Comparison of ENCODE assay signal across 21 mouse cellular contexts in the genomic region with DNA sequence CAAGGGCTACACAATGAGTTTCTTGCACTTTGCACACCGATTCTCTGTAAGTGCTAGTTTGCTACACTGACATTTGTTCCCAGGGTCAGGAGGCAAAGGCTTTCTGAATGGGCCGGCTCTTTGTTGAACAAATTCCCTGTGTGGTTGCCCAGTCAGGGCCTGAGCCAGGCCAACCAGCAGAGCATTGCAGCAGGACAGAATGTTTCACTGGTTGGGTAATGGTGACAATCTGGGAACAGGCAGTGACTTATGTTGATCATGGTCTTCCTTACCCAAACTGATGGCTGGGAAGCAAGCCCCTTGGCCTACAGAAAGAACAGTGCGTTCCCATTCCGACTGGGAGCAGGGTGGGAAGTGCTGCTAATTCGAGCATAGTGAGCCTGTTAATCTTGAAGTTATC.
DNase-seq lines count a peak whose midpoint lies in the region.
"Had no signal": no experiment of that assay in that cellular context is flagged by ENCODE, and none has a peak within 500 bp of the region (broad histone marks: within the 10 kb centered on the region; RNA-seq: fewer than 3 reads in every experiment).

No protein-coding gene starts in this region.

- H3K36me3 ChIP-seq in embryonic facial prominence, embryonic 10.5 days (replicated peaks) = no peaks in the 10 kb centered on the region
- H3K36me3 ChIP-seq: embryonic facial prominence, embryonic 15.5 days; heart, embryonic 12.5 days; hindbrain, embryonic 12.5 days; midbrain, embryonic 13.5 days had no signal

- H3K9me3 ChIP-seq in embryonic facial prominence, embryonic 10.5 days = no peaks in the 10 kb centered on the region
- H3K9me3 ChIP-seq: embryonic facial prominence, embryonic 15.5 days; heart, embryonic 12.5 days; hindbrain, embryonic 12.5 days; midbrain, embryonic 13.5 days had no signal

- no peak overlapping the region for H3K4me3 ChIP-seq in embryonic facial prominence, embryonic 10.5 days
- H3K4me3 ChIP-seq: embryonic facial prominence, embryonic 15.5 days; heart, embryonic 12.5 days; hindbrain, embryonic 12.5 days; megakaryocyte, embryonic 14.5 days; midbrain, embryonic 13.5 days had no signal

- DNase-seq in kidney, adult 9 months = peak; percentile 37
- DNase-seq in kidney, adult 18-20 months = no peak
- peak; percentile 39 for DNase-seq in cerebellum, adult 11-12 months
- DNase-seq in cerebellum, adult 9-10 months = peak; percentile 26
- DNase-seq in gastrocnemius, postnatal 14 days = peak; percentile 4
- DNase-seq in embryonic facial prominence, embryonic 10.5 days (ENCODE audit: low spot score) = no peak
- no peak for DNase-seq in natural killer cell, adult 2 months (ENCODE audit: low spot score in 2 of 2)
- no peak for DNase-seq in urinary bladder, postnatal 14 days (ENCODE audit: low spot score)
- DNase-seq: adrenal gland, postnatal 10 days; embryo, embryonic 11 days; heart, postnatal 10 days; kidney, postnatal 25 days; layer of hippocampus, postnatal 36 days; lung, embryonic 14.5 days had no signal

- no peak overlapping the region for H3K27ac ChIP-seq in embryonic facial prominence, embryonic 10.5 days (replicated peaks)
- H3K27ac ChIP-seq: embryonic facial prominence, embryonic 15.5 days; hindbrain, embryonic 12.5 days; liver, embryonic 14.5 days; midbrain, embryonic 13.5 days; stomach, postnatal 0 days had no signal

- WGBS in embryonic facial prominence, embryonic 10.5 days = 89% methylated on average over 5 of the region's 5 CpGs

- H3K4me1 ChIP-seq in embryonic facial prominence, embryonic 10.5 days = no peaks in the 10 kb centered on the region
- H3K4me1 ChIP-seq: embryonic facial prominence, embryonic 15.5 days; heart, embryonic 12.5 days; hindbrain, embryonic 12.5 days; megakaryocyte, embryonic 14.5 days; midbrain, embryonic 13.5 days had no signal

- intact Hi-C loops in gastrocnemius, postnatal 14 days (cut with DNase I; ENCODE audit: low total_unique reads) = no loop called here

- H3K27me3 ChIP-seq in embryonic facial prominence, embryonic 10.5 days (replicated peaks; ENCODE audit: low read depth, poor library complexity, severe bottlenecking) = no peaks in the 10 kb centered on the region
- H3K27me3 ChIP-seq: embryonic facial prominence, embryonic 15.5 days; heart, embryonic 12.5 days; hindbrain, embryonic 12.5 days; megakaryocyte, embryonic 14.5 days; midbrain, embryonic 13.5 days had no signal

Comparison
In these comparisons a context has a peak if more than half of its experiments do, and no peak if none do; other contexts are left out.
1. DNase-seq: peak in kidney, adult 9 months (single experiment), cerebellum, adult 11-12 months (single experiment), cerebellum, adult 9-10 months (single experiment) and gastrocnemius, postnatal 14 days (single experiment); none in kidney, adult 18-20 months (single experiment), embryonic facial prominence, embryonic 10.5 days (single experiment), natural killer cell, adult 2 months (0 of 2) and urinary bladder, postnatal 14 days (single experiment).